Mouse (Mus musculus) thymus, postnatal 25 days (tissue): ENCODE data around the gene Phf11c.
"Not testable (repeated sequence)": the region's sequence is repeated elsewhere in the genome, so short reads cannot be mapped to it uniquely, and the experiment has no call there.

Source experiments
- DNase-seq: peaks from one replicate; pipeline ENCODE4 v3.0.0; 2022

Phf11c gene

GRCm38 (mm10) chr14:59395281-59395680 lies at the start of gene Phf11c:
TSS of gene Phf11c (minus strand) at chr14:59395381.
- no peak for DNase-seq

DNA sequence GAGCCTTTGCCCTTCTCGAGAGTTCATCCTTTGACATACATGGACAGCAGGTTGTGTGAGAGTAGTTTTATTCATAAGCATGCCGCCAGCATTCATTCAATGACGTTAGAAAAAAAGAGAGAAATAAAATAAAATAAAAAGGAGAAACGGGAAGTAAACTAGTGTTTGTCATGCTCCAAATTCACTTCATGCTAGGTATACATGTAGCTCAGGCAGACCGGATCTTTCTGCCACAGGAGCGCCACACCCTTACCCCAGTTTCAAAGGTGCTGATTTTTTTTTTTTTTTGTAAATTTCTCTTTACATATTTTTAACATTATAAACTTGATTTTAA lies 46.3 kb upstream of the Phf11c start:
- peak; percentile 11 for DNase-seq

GRCm38 (mm10) chr14:59440558-59441471 lies 45.6 kb upstream of the Phf11c start, which contains the start of the genes Setdb2 and Cab39l:
TSS of gene Setdb2 (minus strand) at chr14:59440884.
TSS of gene Cab39l (plus strand) at chr14:59440972.
- peak; percentile 97 for DNase-seq

- no peak for DNase-seq
These were observed 44.9 kb upstream of the Phf11c start for GRCm38 (mm10) chr14:59440039-59440438.

- DNase-seq = no peak
These were observed 43.3 kb upstream of the Phf11c start for GRCm38 (mm10) chr14:59438505-59438904.

DNA sequence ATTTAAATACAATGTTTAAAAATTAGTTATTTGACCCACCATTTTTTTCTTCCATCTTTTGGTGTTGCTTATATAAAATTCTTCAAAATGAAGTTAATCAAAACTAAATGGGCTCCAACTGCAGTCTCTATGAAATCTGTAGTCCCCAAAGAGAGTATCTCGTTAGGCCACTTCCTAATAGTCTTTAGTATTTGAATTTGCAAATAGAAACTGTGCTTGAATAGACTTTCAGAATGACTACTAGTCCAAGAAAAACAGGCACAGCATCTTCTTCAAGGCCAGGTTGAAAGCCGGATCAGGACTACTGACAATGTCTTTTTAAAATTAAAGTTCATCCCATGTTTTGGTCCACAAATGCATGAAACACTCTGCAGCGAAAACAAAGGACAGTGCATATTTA lies 42.2 kb upstream of the Phf11c start:
- no peak for DNase-seq

- no peak for DNase-seq
These were observed 40.0 kb upstream of the Phf11c start for GRCm38 (mm10) chr14:59435206-59435605.

GRCm38 (mm10) chr14:59433902-59434301 lies 38.7 kb upstream of the Phf11c start:
- DNase-seq = no peak

DNA sequence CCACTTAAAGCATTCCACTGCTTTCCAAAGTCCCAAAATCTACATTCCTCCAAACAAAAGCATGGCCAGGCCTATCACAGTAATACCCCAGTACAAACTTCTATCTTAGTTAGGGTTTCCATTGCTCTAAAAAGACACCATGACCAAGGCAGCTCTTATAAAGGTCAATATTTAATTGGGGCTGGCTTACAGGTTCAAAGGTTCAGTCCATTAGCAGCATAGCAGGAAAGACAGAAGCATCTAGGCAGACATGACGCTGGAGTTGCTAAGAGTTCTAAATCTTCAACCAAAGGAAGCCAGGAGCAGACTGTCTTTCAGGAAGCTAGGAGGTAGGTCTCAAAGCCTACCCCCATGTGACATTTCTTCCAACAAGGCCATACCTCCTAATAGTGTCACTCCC lies 35.4 kb upstream of the Phf11c start:
- DNase-seq = no peak

- DNase-seq = no peak
These were observed 27.9 kb upstream of the Phf11c start for GRCm38 (mm10) chr14:59422912-59423663.

GRCm38 (mm10) chr14:59418171-59418570 lies 23.0 kb upstream of the Phf11c start:
- DNase-seq = no peak

DNA sequence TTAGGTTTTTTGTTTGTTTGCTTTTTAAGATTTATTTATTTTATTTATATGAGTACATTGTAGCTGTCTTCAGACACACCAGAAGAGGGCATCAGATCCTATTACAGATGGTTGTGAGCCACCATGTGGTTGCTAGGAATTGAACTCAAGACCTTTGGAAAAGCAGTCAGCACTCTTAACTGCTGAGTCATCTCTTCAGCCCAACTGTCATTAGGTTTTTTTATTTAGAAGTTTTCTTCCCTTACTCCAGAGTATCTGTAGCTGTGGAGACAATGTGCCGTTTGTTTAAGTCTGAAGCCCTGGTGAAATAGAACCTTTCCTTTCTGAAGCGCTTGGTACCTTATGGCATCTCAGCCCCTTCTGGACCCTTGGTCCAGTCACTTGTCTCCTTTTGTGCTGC lies 19.8 kb upstream of the Phf11c start:
- DNase-seq = not testable (repeated sequence)

DNA sequence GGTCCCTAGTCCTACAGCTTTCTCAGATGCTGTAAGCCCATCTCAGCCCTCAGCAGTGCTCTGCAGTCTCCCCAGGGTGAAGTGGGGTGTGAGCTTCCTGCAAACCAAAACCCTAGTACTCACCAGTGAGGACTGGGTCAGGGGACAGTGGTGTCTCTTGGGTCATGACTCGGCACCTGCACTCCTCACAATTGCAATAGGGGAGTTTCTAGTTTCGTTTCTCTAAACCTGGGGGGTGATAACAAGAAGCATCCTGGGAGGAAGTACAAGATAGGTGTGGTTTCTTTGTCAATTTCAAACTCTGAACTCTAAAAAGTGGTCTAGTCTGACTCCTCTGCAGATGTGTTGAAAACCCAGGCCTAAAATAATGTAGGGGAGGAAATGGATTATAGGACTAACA lies 1.8 kb upstream of the Phf11c start:
- peak; percentile 46 for DNase-seq

DNA sequence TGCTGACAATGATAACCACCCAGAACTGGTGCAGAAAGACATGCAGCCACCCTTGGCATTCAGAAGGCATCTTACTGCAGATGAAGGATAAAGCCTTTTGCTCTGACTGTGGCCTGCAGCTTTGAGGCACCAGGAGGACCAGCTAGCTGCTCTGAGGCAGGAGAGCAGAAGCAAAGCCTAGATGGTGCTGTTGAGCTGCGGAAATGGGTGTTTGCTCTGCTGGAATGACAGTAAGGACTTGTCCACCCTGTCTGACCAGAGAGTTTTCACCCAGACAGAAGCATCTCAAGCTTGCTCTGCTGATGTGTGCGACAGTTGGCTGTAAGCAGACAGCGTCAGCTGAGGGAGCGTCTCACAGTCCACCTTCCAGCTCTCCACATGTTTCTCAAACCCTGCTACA lies 5.0 kb downstream of the Phf11c start:
- DNase-seq = not testable (repeated sequence)

DNA sequence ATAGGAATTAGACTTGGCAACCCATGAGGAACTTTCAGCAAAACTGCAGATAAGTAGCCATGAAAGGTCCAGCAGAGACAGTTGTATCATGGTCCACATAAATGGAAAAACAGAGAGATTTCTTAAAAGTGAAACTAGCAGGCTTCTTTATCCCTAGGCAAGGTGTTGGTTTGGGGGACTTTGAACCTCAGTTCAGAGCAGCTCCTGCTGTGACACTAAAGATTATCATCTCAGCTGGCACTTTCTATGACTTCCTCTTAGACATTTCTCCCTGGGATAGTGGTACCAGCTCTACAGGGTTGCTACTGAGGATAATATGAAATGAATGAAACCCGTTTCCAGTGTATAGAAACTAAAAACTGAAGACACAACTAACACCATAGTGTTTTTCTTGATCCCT lies 5.6 kb downstream of the Phf11c start:
- no peak for DNase-seq

DNA sequence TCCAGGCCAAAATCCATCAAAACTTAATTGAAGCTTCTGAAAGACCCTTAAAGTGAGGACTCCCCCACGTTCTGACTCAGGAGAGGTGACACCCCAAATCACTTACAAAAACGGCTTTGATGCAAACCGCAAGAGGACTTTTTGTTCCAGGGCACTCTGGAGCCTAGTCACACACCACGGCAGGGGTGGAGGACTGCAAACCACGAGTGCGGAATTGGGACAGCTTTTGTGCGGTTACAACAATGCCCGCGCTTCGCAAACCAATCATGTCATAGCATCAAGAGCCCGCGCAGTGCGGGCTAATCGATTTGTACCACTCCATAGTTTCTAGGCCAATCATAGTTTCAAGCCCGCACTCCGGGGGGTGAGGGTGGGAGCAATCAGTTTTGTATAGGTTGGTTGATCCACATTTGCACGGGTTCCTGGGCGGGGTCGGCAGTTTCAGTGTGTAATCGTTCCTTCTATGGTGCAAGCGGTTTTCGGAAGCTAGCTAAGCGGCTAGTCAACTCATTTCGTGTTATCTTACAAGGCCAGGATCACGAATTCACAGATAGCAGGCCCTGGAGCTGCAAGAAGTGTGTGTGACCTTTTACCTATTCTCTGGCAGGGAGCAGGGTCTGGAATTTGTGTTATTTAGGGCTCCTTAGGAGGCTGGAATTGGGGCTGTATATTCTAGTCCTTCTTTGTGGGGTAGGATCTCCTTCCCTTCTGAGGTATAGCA lies 24.7 kb downstream of the Phf11c start:
- DNase-seq = no peak

DNA sequence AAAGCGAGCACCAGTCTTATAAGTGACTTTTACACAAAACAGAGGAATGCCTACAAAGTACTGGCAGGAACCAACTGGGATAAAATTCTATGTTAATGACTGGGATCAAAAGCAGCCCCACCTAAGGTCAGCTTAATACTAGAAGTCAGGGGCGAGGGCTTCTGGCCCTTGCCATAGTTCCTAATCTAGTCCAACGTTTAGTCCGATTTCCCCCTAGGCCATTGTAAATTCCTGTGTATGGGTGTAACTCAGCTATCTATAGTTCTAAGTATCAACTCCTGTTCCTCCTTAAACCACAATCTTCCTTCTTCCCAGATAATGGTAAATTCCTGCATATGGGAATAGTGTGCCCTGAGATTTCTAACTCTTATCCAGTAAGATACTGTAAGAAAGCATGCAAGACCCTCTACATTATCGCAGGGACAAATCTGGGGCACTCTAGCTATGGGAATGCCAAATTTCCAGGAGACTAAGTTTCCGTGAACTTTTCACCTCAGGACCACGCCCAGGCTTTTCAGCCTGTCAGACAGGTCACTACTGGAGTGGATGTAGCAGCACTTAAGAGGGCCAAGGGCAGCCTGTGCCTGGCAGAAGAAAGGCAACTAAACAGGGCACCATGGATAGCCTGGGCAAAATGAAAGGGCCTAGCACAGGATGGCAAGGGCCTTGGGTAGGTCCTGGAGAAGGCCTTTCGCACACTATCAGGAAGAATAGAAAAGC lies 28.6 kb downstream of the Phf11c start:
- DNase-seq = no peak

GRCm38 (mm10) chr14:59365244-59365644 lies 29.9 kb downstream of the Phf11c start, which contains the start of gene Phf11d:
TSS of gene Phf11d (minus strand) at chr14:59365470.
- no peak for DNase-seq

- DNase-seq = peak; percentile 11
These were observed 54.0 kb downstream of the Phf11c start, which contains the start of gene Phf11b for GRCm38 (mm10) chr14:59341189-59341588. TSS of gene Phf11b (minus strand) at chr14:59341351.

- DNase-seq = no peak
These were observed 55.6 kb downstream of the Phf11c start for GRCm38 (mm10) chr14:59339541-59339940.

DNA sequence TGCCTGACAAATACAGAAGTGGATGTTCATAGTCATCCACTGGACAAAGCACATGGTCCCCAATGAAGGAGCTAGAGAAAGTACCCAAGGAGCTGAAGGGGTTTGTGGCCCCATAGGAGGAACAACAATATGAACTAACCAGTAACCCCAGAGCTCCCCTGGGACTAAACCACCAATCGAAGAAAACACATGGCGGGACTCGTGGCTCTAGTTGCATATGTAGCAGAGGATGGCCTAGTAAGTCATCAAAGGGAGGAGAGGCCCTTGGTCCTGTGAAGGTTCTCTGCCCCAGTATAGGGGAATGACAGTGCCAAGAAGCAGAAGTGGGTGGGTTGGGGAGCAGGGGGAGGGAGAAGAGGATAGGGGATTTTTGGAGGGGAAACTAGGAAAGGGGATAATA lies 59.1 kb downstream of the Phf11c start:
- not testable (repeated sequence) for DNase-seq
